Mouse (Mus musculus): ENCODE results near the gene Man1a2.

Gene Man1a2

GRCm38 (mm10) chr3:100562455-100562854, 122.8 kb downstream of the Man1a2 start:
- DNase-seq (ENCODE audit: low spot score), result peak; percentile 84

GRCm38 (mm10) chr3:100561561-100562175, 123.6 kb downstream of the Man1a2 start:
- peak; percentile 47 for DNase-seq (ENCODE audit: low spot score)

DNA sequence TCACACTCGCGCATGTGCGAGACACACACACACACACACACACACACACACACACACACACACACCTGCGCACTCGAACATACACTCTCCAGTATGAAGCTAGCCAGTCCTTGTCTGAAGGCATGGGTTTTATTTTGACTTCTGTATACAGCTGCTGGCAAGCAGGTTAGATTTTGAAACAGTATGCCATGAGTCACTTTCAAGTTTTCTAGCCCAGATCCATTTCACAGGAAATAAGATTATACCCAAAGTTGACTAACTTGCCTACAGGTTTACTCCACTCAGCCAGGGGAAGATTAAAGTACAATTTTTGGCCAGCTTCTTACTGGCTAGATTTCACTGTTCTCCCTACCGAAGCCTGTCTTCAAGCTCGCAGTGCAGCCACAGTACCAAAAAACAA, 125.9 kb downstream of the Man1a2 start:
- no peak for DNase-seq (ENCODE audit: low spot score)

DNA sequence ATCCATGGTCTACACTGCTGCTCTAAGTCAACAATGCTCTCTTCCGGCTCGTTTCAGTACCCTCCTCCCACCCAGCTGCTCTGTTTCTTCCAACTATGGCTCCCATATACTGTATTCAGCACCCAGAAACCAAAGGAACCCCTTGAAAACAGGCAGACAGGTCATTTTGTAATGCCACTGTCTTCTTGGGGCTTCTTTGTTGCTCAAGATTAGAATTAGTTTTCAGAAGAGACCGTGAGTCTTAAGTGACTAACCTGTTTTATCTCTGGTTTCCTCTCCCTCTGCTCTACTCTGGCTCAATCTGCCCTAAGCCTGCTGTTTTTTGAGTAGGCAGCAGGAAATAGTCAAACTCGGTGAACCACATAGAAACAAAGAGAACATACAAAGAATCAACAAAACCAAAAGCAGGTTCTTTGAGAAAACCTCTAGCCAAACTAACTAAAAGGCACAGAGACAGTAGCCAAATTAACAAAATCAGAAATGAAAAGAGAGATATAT, 127.0 kb downstream of the Man1a2 start:
- peak; percentile 78 for DNase-seq (ENCODE audit: low spot score)

DNA sequence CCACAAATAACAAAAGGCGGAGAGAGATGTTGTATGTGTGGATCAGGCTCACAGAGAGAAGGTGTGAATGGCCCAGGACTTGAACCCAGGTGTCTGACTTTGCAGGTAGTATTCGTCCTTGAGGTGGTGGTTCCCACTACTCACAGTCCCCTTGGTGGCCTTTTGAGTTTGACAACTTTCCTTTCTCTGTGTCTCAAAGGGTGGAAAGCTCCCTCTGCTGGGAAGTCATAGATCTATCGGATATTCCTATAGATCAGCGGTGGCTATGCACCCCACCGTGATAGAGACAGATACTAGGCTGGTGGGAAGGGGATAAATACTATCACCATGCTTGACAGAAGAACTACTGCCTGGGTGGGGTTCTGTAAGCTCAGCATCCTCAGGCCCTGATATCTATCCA, 130.5 kb downstream of the Man1a2 start:
- DNase-seq (ENCODE audit: low spot score), result no peak

DNA sequence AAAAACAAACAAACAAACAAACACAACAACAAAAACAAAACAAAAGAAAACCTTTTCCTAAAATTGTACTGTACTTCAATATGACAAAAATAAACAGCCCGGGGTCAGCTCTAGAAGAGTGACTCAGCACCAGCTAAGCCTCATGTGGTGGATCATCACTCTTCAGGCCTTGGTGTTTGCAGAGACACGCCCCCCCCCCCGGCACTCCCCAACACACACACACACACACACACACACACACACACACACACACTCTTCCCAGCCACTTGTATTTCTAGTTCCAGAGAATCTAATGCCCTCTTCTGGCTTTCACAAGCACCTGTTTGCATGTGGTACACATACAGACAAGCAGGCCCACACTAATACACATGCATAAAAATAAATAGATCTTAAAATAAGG, 133.1 kb downstream of the Man1a2 start:
- DNase-seq (ENCODE audit: low spot score), result no peak

- no peak for DNase-seq (ENCODE audit: low spot score)
Observed at GRCm38 (mm10) chr3:100547913-100548292, 137.4 kb downstream of the Man1a2 start.

DNA sequence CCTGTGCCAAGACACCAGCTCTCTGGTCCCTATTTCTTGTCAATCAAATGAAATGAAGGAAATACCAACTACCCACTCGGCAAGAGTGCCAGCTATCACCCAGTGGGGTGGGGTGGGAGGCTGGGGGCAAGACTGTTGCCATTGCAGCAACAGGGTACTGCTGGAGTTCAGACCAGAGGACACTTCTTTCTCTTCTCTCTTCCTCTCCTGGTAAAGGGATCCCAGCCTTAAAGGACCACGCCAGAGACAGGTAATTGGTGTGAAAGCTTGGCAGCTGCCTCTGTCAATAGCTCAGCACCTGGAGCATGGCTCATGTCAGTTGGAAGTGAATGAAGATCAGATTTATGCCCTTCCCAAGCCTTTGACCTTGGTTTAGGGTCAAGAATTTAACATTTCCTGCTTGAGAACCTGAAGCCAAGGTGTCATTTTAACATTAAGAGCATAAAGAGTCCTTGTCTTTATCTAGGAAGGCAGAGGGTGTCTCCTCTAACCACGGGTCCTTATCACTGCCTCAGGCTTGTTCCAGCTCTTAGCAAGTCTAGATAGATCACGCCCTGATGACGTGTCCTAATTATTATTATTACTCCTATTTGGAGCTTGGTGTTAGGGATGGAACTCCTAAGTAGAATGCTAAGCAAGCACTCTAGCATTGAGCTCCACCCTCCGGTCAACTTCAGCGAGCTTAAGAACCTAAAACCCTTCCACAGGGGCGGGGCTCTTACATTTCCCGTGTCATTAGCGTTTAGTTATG, 138.0 kb downstream of the Man1a2 start:
- DNase-seq (ENCODE audit: low spot score), result no peak

GRCm38 (mm10) chr3:100536686-100537085, 148.6 kb downstream of the Man1a2 start:
- DNase-seq (ENCODE audit: low spot score), result no peak

- no peak for DNase-seq (ENCODE audit: low spot score)
Observed at GRCm38 (mm10) chr3:100535902-100536301, 149.4 kb downstream of the Man1a2 start.

- DNase-seq (ENCODE audit: low spot score), result no peak
Observed at GRCm38 (mm10) chr3:100535298-100535697, 150.0 kb downstream of the Man1a2 start.

- no peak for DNase-seq (ENCODE audit: low spot score)
Observed at GRCm38 (mm10) chr3:100534394-100534793, 150.9 kb downstream of the Man1a2 start.

GRCm38 (mm10) chr3:100533429-100533828, 151.9 kb downstream of the Man1a2 start:
- no peak for DNase-seq (ENCODE audit: low spot score)

GRCm38 (mm10) chr3:100530919-100531318, 154.4 kb downstream of the Man1a2 start:
- DNase-seq (ENCODE audit: low spot score), result no peak

DNA sequence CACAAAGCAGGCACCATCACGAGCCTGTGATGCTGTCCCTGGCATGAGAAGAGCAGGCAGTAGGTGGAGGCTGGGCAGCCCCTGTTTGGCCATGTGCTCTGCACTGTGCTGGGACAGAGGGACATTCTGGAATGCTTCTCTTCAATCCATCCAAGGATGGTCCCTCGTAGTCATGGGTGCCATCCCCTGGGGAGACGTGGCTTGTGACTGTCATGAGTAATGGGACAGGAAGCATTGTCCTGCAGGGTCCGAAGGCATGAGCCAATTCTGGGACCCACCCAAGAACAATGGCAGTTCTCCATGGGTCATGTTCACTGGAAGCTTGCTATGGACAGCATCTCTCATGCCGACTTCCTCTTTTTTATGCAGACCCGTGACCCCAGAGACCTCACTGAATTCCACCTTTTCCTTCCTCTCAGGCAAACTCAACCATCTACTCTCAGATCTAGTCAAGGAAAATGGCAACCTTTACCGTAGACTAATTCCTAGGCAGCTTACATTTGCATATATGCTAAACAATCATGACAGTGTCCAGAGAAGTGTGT, 155.0 kb downstream of the Man1a2 start:
- DNase-seq (ENCODE audit: low spot score), result no peak

DNA sequence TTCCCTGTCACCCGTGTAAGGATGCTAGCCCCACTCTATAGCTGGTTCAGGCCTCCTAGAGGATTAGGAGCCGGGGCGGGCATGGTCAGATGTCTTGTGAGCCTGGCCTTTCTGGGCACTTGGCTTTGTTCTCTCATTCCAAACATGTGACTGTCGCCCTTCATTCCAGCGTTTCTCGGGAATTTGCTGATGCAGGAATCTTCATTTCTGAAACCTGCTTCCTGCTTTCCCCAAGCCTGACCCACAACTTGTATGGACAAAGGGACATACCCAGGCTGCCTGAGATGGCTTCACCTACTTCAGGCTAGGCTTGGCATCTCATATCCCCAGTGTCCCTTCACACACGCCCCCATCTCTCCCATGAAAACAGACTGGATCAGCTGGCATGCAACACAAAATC, 162.6 kb downstream of the Man1a2 start:
- DNase-seq (ENCODE audit: low spot score), result no peak

DNA sequence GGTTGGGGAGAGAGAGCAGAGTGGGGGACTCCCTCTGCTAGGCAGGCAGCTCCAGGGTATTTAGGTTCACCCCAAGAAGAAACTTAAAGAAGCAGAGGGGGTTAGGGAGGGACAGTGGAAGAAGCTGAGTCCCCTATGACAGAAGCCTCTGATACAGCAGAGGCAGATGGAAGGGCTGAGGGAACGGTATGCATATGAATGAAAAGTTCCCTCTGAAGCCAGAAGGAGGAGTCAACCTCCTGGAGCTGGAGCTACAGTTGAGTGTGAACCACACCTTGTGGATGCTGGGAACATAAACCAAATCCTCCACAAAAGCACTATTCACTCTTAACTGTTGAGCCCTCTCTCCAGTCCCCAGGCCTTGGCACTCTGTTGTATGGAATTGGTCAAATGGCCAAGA, 163.7 kb downstream of the Man1a2 start:
- DNase-seq (ENCODE audit: low spot score), result no peak

DNA sequence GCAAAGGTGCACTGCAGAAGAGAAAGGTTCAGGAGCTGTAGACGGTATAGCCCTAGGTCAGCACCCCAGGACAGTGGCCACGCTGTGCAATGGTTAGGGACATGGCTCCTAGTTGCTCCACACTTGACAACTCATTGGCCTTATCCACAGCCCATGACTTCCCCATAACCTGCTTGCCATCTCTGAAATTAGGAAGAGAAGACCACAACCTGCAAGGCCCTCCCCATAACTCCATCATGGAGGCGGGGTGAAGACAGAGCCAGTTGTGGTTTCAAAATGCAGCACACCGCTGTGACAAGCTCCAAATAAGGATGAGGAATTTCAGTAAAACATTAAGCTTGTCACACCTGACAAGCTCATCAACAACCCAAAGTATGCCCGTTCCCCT, 169.6 kb downstream of the Man1a2 start:
- no peak for DNase-seq (ENCODE audit: low spot score)

GRCm38 (mm10) chr3:100515093-100515753, 170.1 kb downstream of the Man1a2 start:
- no peak for DNase-seq (ENCODE audit: low spot score)

Measured in T-cell, adult 2 months (primary cell).